Mouse (Mus musculus) lung, adult 2 months (tissue): ENCODE results near the gene Gm43738. TPM values are rescaled to one million over a fixed set of nuclear protein-coding genes. Genes with fewer than 3 reads are reported as not detected.
"Not testable (repeated sequence)": the region's sequence is repeated elsewhere in the genome, so short reads cannot be mapped to it uniquely, and the experiment has no call there.

ENCODE experiments used
- DNase-seq: peaks from one replicate; pipeline ENCODE4 v3.0.0; 2022
- H3K4me1 ChIP-seq: fragments of 200-500 bp; 2 replicates; pipeline ENCODE4 v1.6.1; 2011; ENCODE audit warnings: low read length; ENCODE audit not compliant: control insufficient read depth, insufficient read depth
- H3K4me3 ChIP-seq: fragments of 200-500 bp; replicated peaks from 2 replicates; pipeline ENCODE3; 2011; ENCODE audit warnings: low read depth, mild to moderate bottlenecking, control low read depth, low read length; ENCODE audit errors: extremely low read depth
- CTCF ChIP-seq: fragments of 200-500 bp; IDR thresholded peaks from 2 replicates; pipeline ENCODE4 v1.5.1; 2011; ENCODE audit warnings: mild to moderate bottlenecking, low read length, control low read depth; ENCODE audit not compliant: insufficient read depth
- POLR2A ChIP-seq: fragments of 200-500 bp; IDR thresholded peaks from 2 replicates; pipeline ENCODE4 v1.6.1; 2011; ENCODE audit warnings: low read depth, mild to moderate bottlenecking, control low read depth, low read length, borderline replicate concordance; ENCODE audit errors: extremely low read depth
- WGBS: fragments of 180-500 bp; shearing (Covaris S2); methylation state at CpG from one replicate; pipeline ENCODE4 v1.1.7; 2018; 5-methylcytosine and 5-hydroxymethylcytosine counted together
- polyA plus RNA-seq: library from polyadenylated mRNA; depleted of rRNA; stranded (reverse); fragments of >200 nt; gene quantifications from 2 replicates; pipeline ENCODE4 v1.2.3, GENCODE M21; 2012

Gm43738 gene
- polyA plus RNA-seq, 1 experiment, result not detected

GRCm38 (mm10) chr3:89090694-89091655 is 9.9 kb downstream of the Gm43738 start:
- peaks cover 13% of the 10 kb centered on the region for H3K4me1 ChIP-seq
- peak; percentile 90 for DNase-seq
- TF ChIP-seq POLR2A (no peak), CTCF (no peak; the same call in 1 of the 2 replicates)
- WGBS, result under 1% methylated on average over 69 of the region's 74 CpGs
- H3K4me3 ChIP-seq, result peak overlapping the region; percentile 62

GRCm38 (mm10) chr3:89089882-89090591 is 10.9 kb downstream of the Gm43738 start:
- H3K4me3 ChIP-seq, result peak overlapping the region; percentile 62
- H3K4me1 ChIP-seq, result peaks cover 13% of the 10 kb centered on the region
- TF ChIP-seq CTCF (no peak), POLR2A (peak; percentile 72; the same call in 1 of the 2 replicates)
- 1% methylated on average over 39 of the region's 40 CpGs for WGBS
- peak; percentile 91 for DNase-seq

GRCm38 (mm10) chr3:89088974-89089373 is 11.9 kb downstream of the Gm43738 start:
- no peak for DNase-seq
- WGBS, result 49% methylated on average over 14 of the region's 14 CpGs

GRCm38 (mm10) chr3:89087338-89088110 is 13.4 kb downstream of the Gm43738 start:
- H3K4me3 ChIP-seq, result no peak overlapping the region
- DNase-seq, result peak; percentile 80
- 29% methylated on average over 21 of the region's 21 CpGs for WGBS
- H3K4me1 ChIP-seq, result peaks cover 9% of the 10 kb centered on the region
- TF ChIP-seq CTCF (peak; percentile 50), POLR2A (no peak)

More at GRCm38 (mm10) chr3:89088974-89089373, 11.9 kb downstream of the Gm43738 start:
- peaks cover 13% of the 10 kb centered on the region for H3K4me1 ChIP-seq
- peak overlapping the region; percentile 62 for H3K4me3 ChIP-seq
- TF ChIP-seq CTCF (no peak), POLR2A (no peak)

- H3K4me3 ChIP-seq, result no peak overlapping the region
- peaks cover 9% of the 10 kb centered on the region for H3K4me1 ChIP-seq
- TF ChIP-seq POLR2A, result no peak
- TF ChIP-seq CTCF, result no peak
- DNase-seq, result no peak
- WGBS, result 75% methylated on average over 12 of the region's 12 CpGs
These were observed 16.2 kb downstream of the Gm43738 start for GRCm38 (mm10) chr3:89084654-89085190.

- WGBS, result 75% methylated on average over 2 of the region's 2 CpGs
- Histone ChIP-seq H3K4me1 (peaks cover 8% of the 10 kb centered on the region), H3K4me3 (no peak overlapping the region)
- no peak for DNase-seq
- no peak for TF ChIP-seq CTCF
- no peak for TF ChIP-seq POLR2A
These were observed 16.8 kb downstream of the Gm43738 start for GRCm38 (mm10) chr3:89084133-89084532.

GRCm38 (mm10) chr3:89082287-89082686 is 18.6 kb downstream of the Gm43738 start:
- not testable (repeated sequence) for H3K4me3 ChIP-seq, H3K4me1 ChIP-seq, DNase-seq

- Histone ChIP-seq H3K4me3 (no peak overlapping the region), H3K4me1 (no peaks in the 10 kb centered on the region)
- TF ChIP-seq CTCF (no peak), POLR2A (no peak)
- WGBS, result 85% methylated on average over 9 of the region's 9 CpGs
- DNase-seq, result no peak
These were observed 23.5 kb downstream of the Gm43738 start for GRCm38 (mm10) chr3:89077383-89077782.

- Histone ChIP-seq H3K4me3 (no peak overlapping the region), H3K4me1 (no peaks in the 10 kb centered on the region)
- TF ChIP-seq CTCF, result no peak
- no peak for TF ChIP-seq POLR2A
- no peak for DNase-seq
These were observed 33.6 kb downstream of the Gm43738 start for GRCm38 (mm10) chr3:89067265-89067664.
